Mouse (Mus musculus) liver, adult 10 weeks (tissue): ENCODE results near the gene Gm15557. TPM values are rescaled to one million over a fixed set of nuclear protein-coding genes. Genes with fewer than 3 reads are reported as not detected.

Experiments
- polyA plus RNA-seq: library from polyadenylated mRNA; stranded (reverse); fragments of 350-450 nt; fragmentation: Illumina TruSeq; extraction: RNeasy Lipid Tissue Mini Kit (QIAGEN cat#74804); gene quantifications from one replicate; pipeline ENCODE4 v1.2.3, GENCODE M21; 2014; ENCODE audit warnings: low read depth, low replicate concordance

Gm15557 gene
- polyA plus RNA-seq: not detected

GRCm38 (mm10) chr2:155940681-155941080 lies at the start of gene Gm15557:
Gene Gm15557, plus strand, starts transcription at chr2:155940728.

GRCm38 (mm10) chr2:155929531-155930442 lies 10.7 kb upstream of the Gm15557 start, which contains the start of gene Uqcc1:
Gene Uqcc1, minus strand, starts transcription at chr2:155930310.

GRCm38 (mm10) chr2:155945124-155945523 lies 4.6 kb downstream of the Gm15557 start, which contains the start of gene Gdf5:
Gene Gdf5, minus strand, starts transcription at chr2:155945367.

GRCm38 (mm10) chr2:155956134-155957059 lies 15.9 kb downstream of the Gm15557 start, which contains the start of gene Cep250:
Gene Cep250, plus strand, starts transcription at chr2:155956458.

Other genes starting within 250 kb of the Gm15557 start
- gene Trpc4ap, start 248.3 kb upstream of the Gm15557 start, polyA plus RNA-seq: 44.1 TPM
- 13.2 TPM for gene Edem2, start 211.3 kb upstream of the Gm15557 start, polyA plus RNA-seq
- gene Gm17581, start 204.9 kb upstream of the Gm15557 start, polyA plus RNA-seq: not detected
- 0.79 TPM for gene Procr, start 189.6 kb upstream of the Gm15557 start, polyA plus RNA-seq
- not detected for gene Mmp24, start 165.4 kb upstream of the Gm15557 start, polyA plus RNA-seq
- 6.1 TPM for gene BC029722, start 121.3 kb upstream of the Gm15557 start, polyA plus RNA-seq
- gene Eif6, start 113.8 kb upstream of the Gm15557 start, polyA plus RNA-seq: 15.9 TPM
- not detected for gene Fam83c, start 105.9 kb upstream of the Gm15557 start, polyA plus RNA-seq
- 33.9 TPM for gene Uqcc1, start 10.4 kb upstream of the Gm15557 start, polyA plus RNA-seq
- not detected for gene Gdf5, start 4.6 kb downstream of the Gm15557 start, polyA plus RNA-seq
- gene Cep250, start 15.7 kb downstream of the Gm15557 start, polyA plus RNA-seq: 0.66 TPM
- 2.9 TPM for gene 6430550D23Rik, start 67.2 kb downstream of the Gm15557 start, polyA plus RNA-seq
- 15.9 TPM for gene Ergic3, start 67.3 kb downstream of the Gm15557 start, polyA plus RNA-seq
- gene Fer1l4, start 112.2 kb downstream of the Gm15557 start, polyA plus RNA-seq: not detected
- 0.29 TPM for gene Spag4, start 124.4 kb downstream of the Gm15557 start, polyA plus RNA-seq
- gene Cpne1, start 171.2 kb downstream of the Gm15557 start, polyA plus RNA-seq: 21.6 TPM
- gene Rbm12, start 171.2 kb downstream of the Gm15557 start, polyA plus RNA-seq: 4.4 TPM
- gene Gm28036, start 186.4 kb downstream of the Gm15557 start, polyA plus RNA-seq: 3.5 TPM
- 9.2 TPM for gene Romo1, start 203.3 kb downstream of the Gm15557 start, polyA plus RNA-seq
- gene Nfs1, start 203.5 kb downstream of the Gm15557 start, polyA plus RNA-seq: 92.7 TPM
- 230 TPM for gene Rbm39, start 239.5 kb downstream of the Gm15557 start, polyA plus RNA-seq